Mouse (Mus musculus): ENCODE measurements around the gene Tspan1. TPM values are rescaled to one million over a fixed set of nuclear protein-coding genes. Genes with fewer than 3 reads are reported as not detected.

Tspan1 gene
- polyA plus RNA-seq, 3 experiments from 2014 or later = not detected

- ATAC-seq = no peak
These were observed 1.5 kb downstream of the Tspan1 start for GRCm38 (mm10) chr4:116165708-116166407.

GRCm38 (mm10) chr4:116164759-116165554 lies 2.4 kb downstream of the Tspan1 start:
- ATAC-seq = no peak

GRCm38 (mm10) chr4:116162142-116162541 lies 5.3 kb downstream of the Tspan1 start:
- no peak for ATAC-seq

GRCm38 (mm10) chr4:116160769-116161168 lies 6.6 kb downstream of the Tspan1 start:
- ATAC-seq = no peak

GRCm38 (mm10) chr4:116159912-116160311 lies 7.5 kb downstream of the Tspan1 start:
- peak; percentile 75 for ATAC-seq

- ATAC-seq = no peak
These were observed 9.5 kb downstream of the Tspan1 start for GRCm38 (mm10) chr4:116157882-116158281.

- ATAC-seq = no peak
These were observed 14.7 kb downstream of the Tspan1 start for GRCm38 (mm10) chr4:116152702-116153101.

GRCm38 (mm10) chr4:116151238-116151637 lies 16.2 kb downstream of the Tspan1 start, which contains the start of gene Lurap1:
TSS of gene Lurap1 (minus strand) at chr4:116151338.
- ATAC-seq = no peak

- no peak for ATAC-seq
These were observed 16.6 kb downstream of the Tspan1 start for GRCm38 (mm10) chr4:116150862-116151221.

GRCm38 (mm10) chr4:116150156-116150861 lies 17.1 kb downstream of the Tspan1 start:
- peak; percentile 91 for ATAC-seq

- ATAC-seq = no peak
These were observed 17.6 kb downstream of the Tspan1 start for GRCm38 (mm10) chr4:116149812-116150155.

- ATAC-seq = peak; percentile 55
These were observed 23.3 kb downstream of the Tspan1 start for GRCm38 (mm10) chr4:116143891-116144717.

- ATAC-seq = peak; percentile 36
These were observed 24.0 kb downstream of the Tspan1 start for GRCm38 (mm10) chr4:116143317-116143811.

- no peak for ATAC-seq
These were observed 25.1 kb downstream of the Tspan1 start for GRCm38 (mm10) chr4:116142269-116142668.

GRCm38 (mm10) chr4:116141736-116142135 lies 25.7 kb downstream of the Tspan1 start:
- ATAC-seq = no peak

- no peak for ATAC-seq
These were observed 26.4 kb downstream of the Tspan1 start for GRCm38 (mm10) chr4:116140801-116141574.

- no peak for ATAC-seq
These were observed 29.9 kb downstream of the Tspan1 start for GRCm38 (mm10) chr4:116137421-116137996.

- peak; percentile 61 for ATAC-seq
These were observed 32.4 kb downstream of the Tspan1 start for GRCm38 (mm10) chr4:116134990-116135389.

- no peak for ATAC-seq
These were observed 34.3 kb downstream of the Tspan1 start for GRCm38 (mm10) chr4:116133126-116133525.

GRCm38 (mm10) chr4:116127956-116128355 lies 39.4 kb downstream of the Tspan1 start:
- ATAC-seq = no peak

- ATAC-seq = no peak
These were observed 41.5 kb downstream of the Tspan1 start for GRCm38 (mm10) chr4:116125803-116126386.
